Mouse (Mus musculus): ENCODE data around the gene Zbtb21. TPM values are rescaled to one million over a fixed set of nuclear protein-coding genes. Genes with fewer than 3 reads are reported as not detected.

The Zbtb21 gene
- polyA plus RNA-seq, 1 experiment = 15.2 TPM

- DNase-seq = no peak
- 86% methylated on average over 9 of the region's 9 CpGs for WGBS
- Histone ChIP-seq H3K4me3 (replicated peaks; ENCODE audit: extremely low read depth, low read depth, low read length) (no peak overlapping the region), H3K4me1 (ENCODE audit: control insufficient read depth, insufficient read depth, low read length) (peaks cover 4% of the 10 kb centered on the region)
- no peak for TF ChIP-seq POLR2A (IDR thresholded peaks at IDR 0.05; ENCODE audit: borderline replicate concordance, extremely low read depth, low read depth, low read length)
- TF ChIP-seq CTCF (IDR thresholded peaks at IDR 0.05; ENCODE audit: insufficient read depth, low read length) = no peak
Measured at GRCm38 (mm10) chr16:97926381-97926780, 36.0 kb downstream of the Zbtb21 start.

DNA sequence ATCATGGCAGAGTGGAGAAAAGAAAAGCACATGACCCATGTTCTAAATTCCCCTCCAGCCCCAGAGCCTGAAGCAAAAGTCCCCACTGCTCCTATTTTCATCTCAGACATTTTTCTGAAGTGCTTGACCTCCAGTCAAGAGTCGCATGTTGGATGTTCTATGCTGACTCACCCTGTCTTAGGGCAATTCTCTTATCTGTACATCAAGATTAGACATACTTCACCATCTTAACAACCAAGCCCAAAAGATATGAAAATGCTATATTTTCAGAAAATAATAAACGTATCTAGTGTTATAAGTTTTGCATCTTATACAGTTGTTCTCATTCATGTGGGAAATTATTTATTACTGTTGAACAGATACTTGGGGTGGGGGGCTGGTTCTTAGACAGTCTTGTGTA, 36.7 kb downstream of the Zbtb21 start:
- H3K4me1 ChIP-seq (ENCODE audit: control insufficient read depth, insufficient read depth, low read length) = peaks cover 5% of the 10 kb centered on the region
- no peak for DNase-seq
- 72% methylated on average over 2 of the region's 2 CpGs for WGBS
- H3K4me3 ChIP-seq (replicated peaks; ENCODE audit: extremely low read depth, low read depth, low read length) = no peak overlapping the region
- no peak for TF ChIP-seq CTCF (IDR thresholded peaks at IDR 0.05; ENCODE audit: insufficient read depth, low read length)
- no peak for TF ChIP-seq POLR2A (IDR thresholded peaks at IDR 0.05; ENCODE audit: borderline replicate concordance, extremely low read depth, low read depth, low read length)

- no peak for DNase-seq
- Histone ChIP-seq H3K4me1 (ENCODE audit: control insufficient read depth, insufficient read depth, low read length) (peaks cover 8% of the 10 kb centered on the region), H3K4me3 (replicated peaks; ENCODE audit: extremely low read depth, low read depth, low read length) (no peak overlapping the region)
- 74% methylated on average over 1 of the region's 1 CpGs for WGBS
- TF ChIP-seq CTCF (IDR thresholded peaks at IDR 0.05; ENCODE audit: insufficient read depth, low read length) (no peak), POLR2A (IDR thresholded peaks at IDR 0.05; ENCODE audit: borderline replicate concordance, extremely low read depth, low read depth, low read length) (no peak)
Measured at GRCm38 (mm10) chr16:97923700-97924099, 38.7 kb downstream of the Zbtb21 start.

DNA sequence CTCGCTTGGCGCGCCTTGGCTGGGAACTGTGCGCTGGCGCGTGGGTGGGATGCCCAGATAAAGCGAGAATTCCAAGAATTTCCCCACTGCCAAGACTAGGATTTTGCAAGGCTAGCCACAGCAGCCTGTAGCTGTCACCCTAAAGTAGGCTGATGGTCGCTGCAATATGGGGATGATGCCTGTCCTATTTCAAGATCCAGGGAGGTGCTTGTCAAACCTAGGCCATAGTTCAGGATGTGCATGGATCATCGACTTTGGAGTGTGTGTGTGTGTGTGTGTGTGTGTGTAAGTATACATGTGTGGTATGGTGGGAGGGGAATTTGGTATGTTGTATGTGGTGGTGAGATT, 39.7 kb downstream of the Zbtb21 start:
- TF ChIP-seq CTCF (IDR thresholded peaks at IDR 0.05; ENCODE audit: insufficient read depth, low read length) = no peak
- H3K4me1 ChIP-seq (ENCODE audit: control insufficient read depth, insufficient read depth, low read length) = peaks cover 8% of the 10 kb centered on the region
- no peak for DNase-seq
- H3K4me3 ChIP-seq (replicated peaks; ENCODE audit: extremely low read depth, low read depth, low read length) = peak overlapping the region; percentile 90
- WGBS = 2% methylated on average over 9 of the region's 9 CpGs

GRCm38 (mm10) chr16:97921961-97922778, 40.3 kb downstream of the Zbtb21 start:
- Histone ChIP-seq H3K4me1 (ENCODE audit: control insufficient read depth, insufficient read depth, low read length) (peaks cover 8% of the 10 kb centered on the region), H3K4me3 (replicated peaks; ENCODE audit: extremely low read depth, low read depth, low read length) (peak overlapping the region; percentile 90)
- TF ChIP-seq CTCF (IDR thresholded peaks at IDR 0.05; ENCODE audit: insufficient read depth, low read length) (no peak), POLR2A (IDR thresholded peaks at IDR 0.05; ENCODE audit: borderline replicate concordance, extremely low read depth, low read depth, low read length) (peak; percentile 87; the same call in 1 of the 2 replicates)
- WGBS = under 1% methylated on average over 75 of the region's 75 CpGs
- DNase-seq = peak; percentile 90

- no peak for TF ChIP-seq POLR2A (IDR thresholded peaks at IDR 0.05; ENCODE audit: borderline replicate concordance, extremely low read depth, low read depth, low read length)
- no peak for TF ChIP-seq CTCF (IDR thresholded peaks at IDR 0.05; ENCODE audit: insufficient read depth, low read length)
- 88% methylated on average over 1 of the region's 1 CpGs for WGBS
- no peak for DNase-seq
- Histone ChIP-seq H3K4me3 (replicated peaks; ENCODE audit: extremely low read depth, low read depth, low read length) (no peak overlapping the region), H3K4me1 (ENCODE audit: control insufficient read depth, insufficient read depth, low read length) (peaks cover 8% of the 10 kb centered on the region)
Measured at GRCm38 (mm10) chr16:97920621-97921020, 41.8 kb downstream of the Zbtb21 start.

DNA sequence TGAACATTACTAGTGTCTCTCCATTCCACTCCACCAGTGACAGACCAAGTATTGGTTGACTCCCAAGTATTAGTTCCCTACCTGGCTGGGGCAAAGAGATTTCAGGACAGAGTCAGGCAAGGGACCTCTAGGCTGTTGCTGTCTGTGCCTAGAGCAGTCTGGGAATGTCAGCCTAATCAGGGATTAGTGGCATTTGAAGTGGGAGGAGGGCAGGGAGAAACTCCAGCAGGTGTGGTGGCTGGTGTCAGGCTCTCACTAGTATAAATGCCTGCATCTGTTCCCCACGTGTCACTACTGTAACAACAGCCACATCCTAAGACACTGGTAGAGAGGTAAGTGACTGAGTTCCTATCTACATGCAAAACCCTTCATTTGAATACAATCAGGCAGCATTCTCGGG, 42.6 kb downstream of the Zbtb21 start:
- TF ChIP-seq POLR2A (IDR thresholded peaks at IDR 0.05; ENCODE audit: borderline replicate concordance, extremely low read depth, low read depth, low read length) (no peak), CTCF (IDR thresholded peaks at IDR 0.05; ENCODE audit: insufficient read depth, low read length) (no peak)
- Histone ChIP-seq H3K4me3 (replicated peaks; ENCODE audit: extremely low read depth, low read depth, low read length) (no peak overlapping the region), H3K4me1 (ENCODE audit: control insufficient read depth, insufficient read depth, low read length) (peaks cover 8% of the 10 kb centered on the region)
- WGBS = 48% methylated on average over 2 of the region's 2 CpGs
- DNase-seq = no peak

GRCm38 (mm10) chr16:97912873-97913272, 49.5 kb downstream of the Zbtb21 start:
- no peak for TF ChIP-seq POLR2A (IDR thresholded peaks at IDR 0.05; ENCODE audit: borderline replicate concordance, extremely low read depth, low read depth, low read length)
- no peak for TF ChIP-seq CTCF (IDR thresholded peaks at IDR 0.05; ENCODE audit: insufficient read depth, low read length)
- no peak for DNase-seq
- Histone ChIP-seq H3K4me3 (replicated peaks; ENCODE audit: extremely low read depth, low read depth, low read length) (no peak overlapping the region), H3K4me1 (ENCODE audit: control insufficient read depth, insufficient read depth, low read length) (no peaks in the 10 kb centered on the region)

- WGBS = 89% methylated on average over 1 of the region's 1 CpGs
- no peak for DNase-seq
- no peak overlapping the region for H3K4me3 ChIP-seq (replicated peaks; ENCODE audit: extremely low read depth, low read depth, low read length)
- H3K4me1 ChIP-seq (ENCODE audit: control insufficient read depth, insufficient read depth, low read length) = no peaks in the 10 kb centered on the region; the same call in 1 of the 2 replicates
- TF ChIP-seq CTCF (IDR thresholded peaks at IDR 0.05; ENCODE audit: insufficient read depth, low read length) = no peak
- TF ChIP-seq POLR2A (IDR thresholded peaks at IDR 0.05; ENCODE audit: borderline replicate concordance, extremely low read depth, low read depth, low read length) = no peak
Measured at GRCm38 (mm10) chr16:97909356-97909755, 53.1 kb downstream of the Zbtb21 start.

GRCm38 (mm10) chr16:97907496-97907895, 54.9 kb downstream of the Zbtb21 start:
- DNase-seq = no peak
- TF ChIP-seq POLR2A (IDR thresholded peaks at IDR 0.05; ENCODE audit: borderline replicate concordance, extremely low read depth, low read depth, low read length) (no peak), CTCF (IDR thresholded peaks at IDR 0.05; ENCODE audit: insufficient read depth, low read length) (no peak)
- H3K4me3 ChIP-seq (replicated peaks; ENCODE audit: extremely low read depth, low read depth, low read length) = no peak overlapping the region
- WGBS = 82% methylated on average over 6 of the region's 6 CpGs
- H3K4me1 ChIP-seq (ENCODE audit: control insufficient read depth, insufficient read depth, low read length) = no peaks in the 10 kb centered on the region; the same call in 1 of the 2 replicates

Measured in lung, adult 2 months (tissue).